Mouse (Mus musculus): ENCODE data around the gene Hmg20b.

Hmg20b gene

GRCm38 (mm10) chr10:81305663-81306062 lies 44.6 kb downstream of the Hmg20b start:
- DNase-seq (ENCODE audit: low read depth, low spot score), result no peak

DNA sequence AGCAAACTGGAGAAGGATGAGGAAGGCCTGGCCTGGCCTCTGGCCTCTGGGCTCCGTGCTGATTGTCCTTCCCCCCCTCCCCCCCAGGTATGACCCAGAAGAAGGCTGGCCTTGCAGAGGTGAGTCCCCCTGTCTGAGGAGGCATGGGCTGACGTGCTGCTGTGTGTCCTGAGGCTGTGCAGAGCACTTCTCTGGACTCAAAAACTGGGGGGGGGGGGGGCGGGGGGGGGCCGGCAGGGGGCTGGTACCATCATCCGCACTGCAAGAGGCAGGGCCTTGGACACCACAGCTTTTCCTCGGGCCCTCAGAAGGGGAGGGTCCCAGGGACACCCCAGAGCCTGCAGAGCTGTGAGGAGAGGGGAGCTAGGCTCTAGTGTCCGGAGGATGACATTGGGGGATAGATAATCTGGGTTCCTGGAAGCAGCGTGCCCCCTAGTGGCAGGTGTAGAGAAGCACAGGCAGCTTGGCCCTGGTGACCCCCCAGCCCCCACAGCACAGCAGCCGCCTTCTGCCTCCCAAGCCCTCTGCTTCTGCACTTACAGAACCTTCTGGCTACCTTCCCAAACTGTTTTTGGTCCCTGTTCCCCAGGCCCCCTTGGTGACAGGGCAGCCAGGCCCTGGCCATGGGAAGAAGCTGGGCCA lies 45.6 kb downstream of the Hmg20b start:
- DNase-seq (ENCODE audit: low read depth, low spot score), result peak; percentile 79

GRCm38 (mm10) chr10:81303761-81304160 lies 46.5 kb downstream of the Hmg20b start:
- no peak for DNase-seq (ENCODE audit: low read depth, low spot score)

- DNase-seq (ENCODE audit: low read depth, low spot score), result no peak
Measured at GRCm38 (mm10) chr10:81303258-81303657, 47.0 kb downstream of the Hmg20b start.

GRCm38 (mm10) chr10:81302781-81303218 lies 47.5 kb downstream of the Hmg20b start:
- no peak for DNase-seq (ENCODE audit: low read depth, low spot score)

- DNase-seq (ENCODE audit: low read depth, low spot score), result no peak
Measured at GRCm38 (mm10) chr10:81302288-81302687, 48.0 kb downstream of the Hmg20b start.

- no peak for DNase-seq (ENCODE audit: low read depth, low spot score)
Measured at GRCm38 (mm10) chr10:81301321-81301720, 49.0 kb downstream of the Hmg20b start.

GRCm38 (mm10) chr10:81300352-81300907 lies 49.9 kb downstream of the Hmg20b start:
- DNase-seq (ENCODE audit: low read depth, low spot score), result no peak

GRCm38 (mm10) chr10:81299585-81300351 lies 50.5 kb downstream of the Hmg20b start:
- DNase-seq (ENCODE audit: low read depth, low spot score), result no peak

- DNase-seq (ENCODE audit: low read depth, low spot score), result no peak
Measured at GRCm38 (mm10) chr10:81298369-81299100, 51.7 kb downstream of the Hmg20b start.

DNA sequence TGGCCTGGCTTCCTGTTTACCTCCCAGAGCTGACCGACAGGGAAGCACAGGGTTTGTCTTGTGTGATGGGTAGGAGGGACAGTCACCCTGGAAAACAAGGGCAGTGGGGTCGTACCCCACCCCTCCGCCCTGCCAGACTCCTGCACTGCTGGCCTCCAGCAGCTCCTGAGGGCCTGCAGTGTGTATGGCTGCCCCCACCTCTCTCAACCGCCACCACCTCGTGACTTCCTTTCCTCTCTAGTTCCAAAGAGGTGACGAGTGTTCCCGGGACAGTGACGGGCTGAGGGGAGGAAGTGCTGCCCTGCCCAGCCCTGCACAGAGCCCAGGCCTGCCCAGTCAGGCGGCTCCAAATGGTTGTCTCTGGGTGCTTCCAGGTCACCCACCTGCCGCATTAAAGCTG lies 52.4 kb downstream of the Hmg20b start:
- no peak for DNase-seq (ENCODE audit: low read depth, low spot score)

GRCm38 (mm10) chr10:81297246-81297645 lies 53.0 kb downstream of the Hmg20b start:
- DNase-seq (ENCODE audit: low read depth, low spot score), result no peak
